Mouse (Mus musculus) liver, embryonic 15.5 days (tissue): ENCODE results near the gene Coa4. TPM values are rescaled to one million over a fixed set of nuclear protein-coding genes. Genes with fewer than 3 reads are reported as not detected.

Experiments used
- ATAC-seq: fragments of 200-750 bp; cut with Nextera tagmentation; 2 replicates; pipeline ENCODE4 v1.8.0; 2017; ENCODE audit warnings: moderate number of reproducible peaks, mild to moderate bottlenecking, moderate library complexity; ENCODE audit not compliant: insufficient read depth
- H3K27ac ChIP-seq: fragments of 300-500 bp; sonication (generic); replicated peaks from 2 replicates; pipeline ENCODE4 v1.5.1; 2015; ENCODE audit warnings: mild to moderate bottlenecking, inconsistent platforms
- H3K27me3 ChIP-seq: fragments of 300-500 bp; sonication (generic); 2 replicates; pipeline ENCODE4 v1.6.1; 2015; ENCODE audit warnings: mild to moderate bottlenecking, inconsistent platforms
- H3K36me3 ChIP-seq: fragments of 300-500 bp; sonication (generic); replicated peaks from 2 replicates; pipeline ENCODE4 v1.6.1; 2015; ENCODE audit warnings: moderate library complexity, mild to moderate bottlenecking, inconsistent platforms
- H3K4me1 ChIP-seq: fragments of 300-500 bp; sonication (generic); replicated peaks from 2 replicates; pipeline ENCODE4 v1.6.1; 2015; ENCODE audit warnings: inconsistent platforms
- H3K4me2 ChIP-seq: fragments of 300-500 bp; sonication (generic); 2 replicates; pipeline ENCODE4 v1.6.1; 2015; ENCODE audit warnings: moderate library complexity, mild to moderate bottlenecking, inconsistent platforms
- H3K4me3 ChIP-seq: fragments of 300-500 bp; sonication (generic); replicated peaks from 2 replicates; pipeline ENCODE4 v1.5.1; 2015; ENCODE audit warnings: mild to moderate bottlenecking, inconsistent platforms
- H3K9ac ChIP-seq: fragments of 300-500 bp; sonication (generic); 2 replicates; pipeline ENCODE4 v1.6.1; 2015; ENCODE audit warnings: moderate library complexity, mild to moderate bottlenecking, inconsistent platforms
- H3K9me3 ChIP-seq: fragments of 300-500 bp; sonication (generic); replicated peaks from 2 replicates; pipeline ENCODE4 v1.6.1; 2016; ENCODE audit warnings: inconsistent platforms
- WGBS: fragments of 180-500 bp; shearing (Covaris S2); methylation state at CpG from one replicate; pipeline ENCODE4 v1.1.7; 2015; ENCODE audit warnings: mixed read lengths; ENCODE audit not compliant: insufficient replicate concordance; 5-methylcytosine and 5-hydroxymethylcytosine counted together
- polyA plus RNA-seq: library from polyadenylated mRNA; unstranded; fragments of >200 nt; fragmentation: Nextera tagmentation; extraction: Ambion mirVana; gene quantifications from 2 replicates; pipeline ENCODE4 v1.2.1, GENCODE M21; 2015

Coa4 gene
- polyA plus RNA-seq, 1 experiment from 2014 or later, result 11.5 TPM

DNA sequence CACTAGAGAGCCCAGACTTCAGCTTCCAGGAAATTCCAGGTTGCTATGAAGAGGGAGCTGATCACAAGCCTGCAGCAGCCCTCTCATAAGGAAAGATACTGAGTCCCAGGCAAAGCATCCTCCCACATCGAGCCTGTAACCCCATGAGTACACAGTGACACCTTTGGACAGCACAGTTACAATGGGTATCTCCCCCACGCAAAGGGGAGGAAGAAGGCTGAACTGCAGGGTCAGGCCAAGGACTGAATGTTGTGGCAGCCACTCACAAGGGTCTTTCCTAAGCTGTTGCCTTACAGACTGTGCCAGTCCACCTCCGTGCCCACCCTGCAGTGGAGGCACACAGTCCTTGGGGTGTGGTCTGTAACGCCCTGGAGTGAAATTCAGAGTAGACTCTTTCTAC, 30.4 kb upstream of the Coa4 start:
- ATAC-seq, result no peak
- H3K4me2 ChIP-seq, result no peak overlapping the region
- no peak overlapping the region for H3K4me3 ChIP-seq
- no peak overlapping the region for H3K27ac ChIP-seq
- H3K27me3 ChIP-seq, result peaks cover 19% of the 10 kb centered on the region
- no peak overlapping the region for H3K9ac ChIP-seq
- peaks cover 39% of the 10 kb centered on the region for H3K4me1 ChIP-seq
- no peaks in the 10 kb centered on the region for H3K9me3 ChIP-seq
- no peaks in the 10 kb centered on the region for H3K36me3 ChIP-seq
- WGBS, result 47% methylated on average over 4 of the region's 4 CpGs

DNA sequence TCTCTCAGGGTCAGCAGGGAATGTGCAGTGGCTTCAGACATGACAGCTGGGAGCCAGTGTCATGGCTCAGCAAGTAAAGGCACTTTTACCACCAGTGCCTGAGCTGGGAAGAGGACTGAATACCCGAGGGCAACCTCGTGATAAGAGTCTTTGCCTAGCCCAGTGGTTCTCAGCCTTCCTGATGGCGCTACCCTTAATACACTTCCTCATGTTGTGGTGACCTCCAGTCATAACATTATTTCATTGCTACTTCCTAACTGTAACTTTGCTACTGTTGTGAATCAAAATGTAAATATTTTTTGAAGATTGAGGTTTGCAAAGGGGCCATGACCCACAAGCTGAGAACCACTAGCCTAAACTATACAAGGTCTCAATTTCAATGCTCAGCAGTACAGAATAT, 28.2 kb upstream of the Coa4 start:
- H3K4me2 ChIP-seq, result no peak overlapping the region
- 16% methylated on average over 3 of the region's 3 CpGs for whole genome bisulfite sequencing
- H3K4me3 ChIP-seq, result no peak overlapping the region
- ATAC-seq, result no peak
- no peak overlapping the region for H3K27ac ChIP-seq
- H3K27me3 ChIP-seq, result peaks cover 40% of the 10 kb centered on the region
- H3K36me3 ChIP-seq, result no peaks in the 10 kb centered on the region
- no peaks in the 10 kb centered on the region for H3K9me3 ChIP-seq
- H3K9ac ChIP-seq, result no peak overlapping the region
- peaks cover 17% of the 10 kb centered on the region for H3K4me1 ChIP-seq

DNA sequence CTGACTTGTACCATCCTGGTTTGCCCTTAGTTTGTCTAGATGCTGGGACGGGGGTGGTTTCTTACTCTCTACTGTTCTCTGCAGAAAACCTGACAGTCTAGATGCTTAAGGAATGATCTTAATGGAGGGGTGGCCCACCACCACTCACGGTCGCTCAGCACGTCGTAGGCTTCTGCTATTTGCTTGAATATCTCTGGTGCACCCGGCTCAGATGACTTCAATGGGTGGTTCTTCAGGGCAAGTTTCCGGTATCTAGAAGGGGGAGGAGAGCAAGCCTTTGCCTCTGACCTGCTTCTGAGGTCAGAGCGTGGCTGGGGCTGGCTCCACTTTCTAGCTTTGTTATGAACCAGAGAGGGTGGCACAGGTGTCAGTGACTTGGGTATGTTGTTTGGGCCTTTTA, 25.3 kb upstream of the Coa4 start:
- H3K9me3 ChIP-seq, result no peaks in the 10 kb centered on the region

DNA sequence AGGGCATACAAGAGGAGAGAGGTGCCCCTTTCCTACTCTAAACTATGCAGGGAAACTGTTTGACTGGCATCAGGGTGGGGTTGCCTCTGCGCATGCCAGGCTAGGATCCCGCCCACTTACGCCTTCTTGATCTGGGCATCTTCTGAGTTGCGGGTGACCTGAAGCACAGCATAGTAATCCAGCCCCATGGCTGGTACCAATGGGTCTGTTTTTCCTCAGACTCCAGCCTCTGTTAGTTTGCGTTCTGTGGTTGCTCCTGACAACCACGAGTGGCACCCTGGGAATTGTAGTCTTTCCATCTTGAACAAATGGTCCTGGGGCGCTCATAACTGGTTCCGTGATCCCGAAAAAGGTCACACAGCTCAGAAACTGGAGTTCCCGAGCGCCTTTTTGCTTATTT, 22.3 kb upstream of the Coa4 start, which contains the start of gene Dnajb13:
TSS of gene Dnajb13 (minus strand) at position 388 of the 400 bp plus-strand sequence.
- H3K36me3 ChIP-seq, result no peaks in the 10 kb centered on the region
- H3K4me1 ChIP-seq, result no peaks in the 10 kb centered on the region
- ATAC-seq, result no peak
- H3K27me3 ChIP-seq, result peaks cover 41% of the 10 kb centered on the region
- H3K4me3 ChIP-seq, result no peak within 1 kb of the TSS
- no peak within 1 kb of the TSS for H3K4me2 ChIP-seq
- no peak within 1 kb of the TSS for H3K9ac ChIP-seq
- H3K9me3 ChIP-seq, result no peaks in the 10 kb centered on the region
- WGBS, result 50% methylated on average over 11 of the region's 11 CpGs
- no peak within 1 kb of the TSS for H3K27ac ChIP-seq

More for the DNA sequence above, 25.3 kb upstream of the Coa4 start:
- Histone ChIP-seq H3K27me3 (peaks cover 49% of the 10 kb centered on the region), H3K4me3 (no peak overlapping the region), H3K4me2 (no peak overlapping the region), H3K9ac (no peak overlapping the region), H3K36me3 (no peaks in the 10 kb centered on the region), H3K4me1 (no peaks in the 10 kb centered on the region), H3K27ac (no peak overlapping the region)
- no peak for ATAC-seq
- 51% methylated on average over 8 of the region's 8 CpGs for WGBS

DNA sequence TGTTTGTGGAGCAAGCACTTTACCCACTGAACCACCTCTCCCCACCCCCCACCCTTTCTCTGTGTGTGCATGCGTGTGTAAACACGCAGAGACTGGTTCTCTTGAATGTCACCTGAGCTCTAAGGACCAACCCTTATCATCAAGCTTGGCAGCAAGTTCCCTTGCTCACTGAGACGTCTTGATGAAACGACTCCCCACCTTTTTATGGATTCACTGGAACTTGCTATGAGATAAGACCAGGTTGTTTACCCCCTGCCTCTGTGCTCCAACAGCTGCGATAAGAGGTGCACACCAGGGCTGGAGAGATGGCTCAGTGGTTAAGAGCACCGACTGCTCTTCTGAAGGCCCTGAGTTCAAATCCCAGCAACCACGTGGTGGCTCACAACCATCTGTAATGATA, 16.7 kb upstream of the Coa4 start:
- H3K9ac ChIP-seq, result no peak overlapping the region
- no peak overlapping the region for H3K27ac ChIP-seq
- H3K9me3 ChIP-seq, result no peaks in the 10 kb centered on the region
- WGBS, result 40% methylated on average over 7 of the region's 7 CpGs
- 0 out of 2 replicates have a peak, but pooled peaks cover 4% of the 10 kb centered on the region for H3K27me3 ChIP-seq
- ATAC-seq, result no peak
- no peak overlapping the region for H3K4me3 ChIP-seq
- 0 out of 2 replicates have a peak, but pooled peaks cover 2% of the 10 kb centered on the region for H3K4me1 ChIP-seq
- no peaks in the 10 kb centered on the region for H3K36me3 ChIP-seq
- no peak overlapping the region for H3K4me2 ChIP-seq

DNA sequence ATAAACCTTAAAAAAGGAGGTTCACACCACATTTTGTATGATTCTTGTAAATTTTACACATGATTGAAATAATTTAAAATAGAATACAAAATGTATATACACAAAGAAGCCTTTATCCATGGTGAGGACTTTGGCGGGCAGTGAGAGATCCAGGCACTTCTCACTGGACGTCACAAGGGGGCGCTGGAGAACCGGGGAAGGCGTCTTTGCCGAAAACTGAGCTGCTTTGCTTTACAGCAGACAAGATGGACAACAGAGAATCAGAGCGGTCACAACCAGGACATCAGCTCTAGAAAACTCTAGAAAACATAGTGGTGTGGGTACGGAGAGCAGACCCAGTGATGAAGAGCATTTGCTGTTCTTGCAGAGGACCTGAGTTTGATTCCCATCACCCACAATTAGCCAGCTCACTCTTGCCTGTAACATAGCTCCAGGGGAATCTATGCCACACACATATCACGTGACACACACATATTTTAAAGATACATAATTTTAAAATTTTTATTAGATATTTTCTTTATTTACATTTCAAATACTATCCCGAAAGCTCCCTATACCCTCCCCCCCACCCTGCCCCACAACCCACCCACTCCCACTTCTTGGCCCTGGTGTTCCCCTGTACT, 16.1 kb upstream of the Coa4 start:
- Histone ChIP-seq H3K4me2 (no peak overlapping the region), H3K4me1 (0 out of 2 replicates have a peak, but pooled peaks cover 2% of the 10 kb centered on the region), H3K4me3 (no peak overlapping the region), H3K9me3 (no peaks in the 10 kb centered on the region), H3K36me3 (no peaks in the 10 kb centered on the region), H3K27me3 (0 out of 2 replicates have a peak, but pooled peaks cover 4% of the 10 kb centered on the region), H3K27ac (no peak overlapping the region), H3K9ac (no peak overlapping the region)
- no peak for ATAC-seq
- 16% methylated on average over 10 of the region's 10 CpGs for WGBS

DNA sequence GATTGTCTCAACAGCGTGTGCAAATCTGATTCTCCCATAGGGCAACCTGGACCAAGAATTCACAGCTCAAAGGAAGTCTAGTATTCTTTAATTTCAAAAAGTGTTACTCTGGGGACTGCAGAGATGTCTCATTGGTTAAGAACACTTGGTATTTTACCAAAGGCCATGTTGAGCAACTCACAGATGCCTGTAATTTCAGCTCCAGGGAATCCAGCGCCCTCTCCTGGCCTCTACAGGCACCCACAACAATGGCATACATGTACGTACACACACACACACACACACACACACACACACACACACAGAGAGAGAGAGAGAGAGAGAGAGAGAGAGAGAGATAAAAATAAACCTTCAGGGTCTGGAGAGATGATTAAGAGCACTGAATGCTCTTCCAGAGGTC, 14.6 kb upstream of the Coa4 start:
- Histone ChIP-seq H3K27ac (no peak overlapping the region), H3K36me3 (no peaks in the 10 kb centered on the region), H3K4me3 (no peak overlapping the region), H3K4me1 (0 out of 2 replicates have a peak, but pooled peaks cover 2% of the 10 kb centered on the region), H3K9ac (no peak overlapping the region), H3K4me2 (no peak overlapping the region), H3K9me3 (no peaks in the 10 kb centered on the region), H3K27me3 (0 out of 2 replicates have a peak, but pooled peaks cover 4% of the 10 kb centered on the region)
- WGBS, result 69% methylated on average over 3 of the region's 3 CpGs
- no peak for ATAC-seq

DNA sequence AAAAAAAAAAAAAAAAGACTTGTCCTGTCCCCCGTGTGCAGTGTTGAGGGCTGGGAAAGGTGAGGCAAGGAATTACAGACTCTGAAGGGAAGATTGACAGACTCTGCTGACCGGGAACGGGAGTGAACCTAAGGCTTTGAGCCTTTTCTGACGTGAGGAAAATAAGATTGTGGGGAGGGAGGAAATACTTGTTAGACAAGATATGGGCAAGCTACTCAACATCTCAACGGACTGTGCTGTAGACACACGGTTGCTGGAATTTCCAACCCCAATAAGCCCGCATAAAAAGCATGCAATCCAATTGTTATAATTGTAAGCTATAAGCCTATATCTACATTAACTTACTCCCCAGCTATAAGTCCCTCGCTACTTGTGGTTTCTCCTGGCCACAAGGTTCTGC, 12.2 kb upstream of the Coa4 start:
- Histone ChIP-seq H3K9me3 (no peaks in the 10 kb centered on the region), H3K4me3 (no peak overlapping the region), H3K9ac (no peak overlapping the region), H3K4me2 (no peak overlapping the region), H3K27me3 (0 out of 2 replicates have a peak, but pooled peaks cover 4% of the 10 kb centered on the region), H3K4me1 (0 out of 2 replicates have a peak, but pooled peaks cover 2% of the 10 kb centered on the region), H3K36me3 (no peaks in the 10 kb centered on the region), H3K27ac (no peak overlapping the region)
- WGBS, result 27% methylated on average over 8 of the region's 8 CpGs
- no peak for ATAC-seq

DNA sequence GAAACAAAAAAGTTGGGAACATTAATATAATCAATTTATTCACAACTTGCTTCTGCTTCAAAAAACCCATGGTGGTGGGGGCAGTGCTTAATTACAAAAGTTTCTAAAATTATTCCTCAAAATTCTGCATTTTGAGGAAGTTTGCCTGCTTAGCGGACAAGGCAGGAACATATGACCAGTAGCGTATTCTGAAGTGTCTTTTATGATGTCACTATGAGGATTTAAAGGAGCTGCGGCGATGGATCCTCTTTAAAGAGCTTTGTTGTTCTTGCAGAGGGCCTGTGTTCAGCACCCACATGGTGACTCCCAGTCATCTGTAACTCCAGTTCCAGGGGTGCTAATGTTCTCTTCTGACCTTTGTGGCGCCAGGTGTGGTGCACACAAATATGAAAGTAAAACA, 6.1 kb upstream of the Coa4 start:
- Histone ChIP-seq H3K27ac (no peak overlapping the region), H3K4me3 (no peak overlapping the region), H3K27me3 (no peaks in the 10 kb centered on the region), H3K9me3 (no peaks in the 10 kb centered on the region), H3K36me3 (no peaks in the 10 kb centered on the region), H3K4me1 (peaks cover 15% of the 10 kb centered on the region), H3K4me2 (no peak overlapping the region), H3K9ac (no peak overlapping the region)
- WGBS, result 81% methylated on average over 5 of the region's 5 CpGs
- ATAC-seq, result no peak

DNA sequence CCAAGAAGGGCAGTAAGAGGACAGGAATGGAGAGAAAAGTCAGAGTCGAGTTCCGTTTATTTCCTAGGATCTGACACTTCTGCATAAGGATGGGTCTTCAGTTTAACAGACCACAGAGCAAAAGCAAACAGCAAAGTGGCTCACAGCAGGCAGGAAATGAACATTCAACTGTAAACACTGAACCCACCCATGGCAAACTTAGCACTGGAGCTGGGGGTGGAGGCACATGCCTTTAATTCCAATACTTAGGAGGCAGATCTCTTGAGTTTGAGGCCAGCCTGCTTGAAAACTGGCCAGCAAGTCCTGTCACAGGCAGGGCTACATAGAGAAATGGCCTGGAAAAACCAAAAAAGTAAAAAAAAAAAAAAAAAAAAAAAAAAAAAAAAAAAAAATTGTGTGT, 3.4 kb upstream of the Coa4 start:
- Histone ChIP-seq H3K9ac (no peak overlapping the region), H3K27me3 (no peaks in the 10 kb centered on the region), H3K9me3 (no peaks in the 10 kb centered on the region), H3K4me2 (peak overlapping the region; percentile 26; the same call in 1 of the 2 replicates), H3K27ac (peak overlapping the region; percentile 74; the same call in 1 of the 2 replicates), H3K36me3 (no peaks in the 10 kb centered on the region), H3K4me3 (peak overlapping the region; percentile 3; the same call in 1 of the 2 replicates), H3K4me1 (peaks cover 37% of the 10 kb centered on the region)
- WGBS, result 30% methylated on average over 2 of the region's 2 CpGs
- no peak for ATAC-seq

DNA sequence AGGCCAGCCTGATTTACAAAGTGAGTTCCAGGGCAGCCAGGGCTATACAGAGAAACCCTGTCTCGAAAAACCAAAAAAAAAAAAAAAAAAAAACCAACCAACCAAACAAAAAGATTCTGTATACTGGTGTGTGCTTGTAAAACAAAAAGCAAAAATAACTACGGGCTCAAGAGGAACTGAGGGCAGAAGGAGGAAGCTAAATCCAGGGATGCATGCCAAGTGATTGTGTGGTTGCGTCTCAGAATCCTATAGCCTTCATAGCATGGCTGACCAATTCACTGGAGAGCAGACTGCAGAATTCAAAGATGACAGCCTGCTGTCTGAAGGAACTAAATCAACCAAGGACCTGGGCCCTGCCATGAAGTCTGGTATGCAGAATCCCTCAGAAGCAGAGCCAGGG, 2.7 kb upstream of the Coa4 start:
- Histone ChIP-seq H3K9me3 (no peaks in the 10 kb centered on the region), H3K36me3 (peaks cover 5% of the 10 kb centered on the region), H3K4me1 (peaks cover 40% of the 10 kb centered on the region), H3K4me3 (no peak overlapping the region), H3K4me2 (no peak overlapping the region), H3K27me3 (no peaks in the 10 kb centered on the region), H3K27ac (no peak overlapping the region), H3K9ac (no peak overlapping the region)
- 54% methylated on average over 3 of the region's 3 CpGs for WGBS
- ATAC-seq, result no peak

DNA sequence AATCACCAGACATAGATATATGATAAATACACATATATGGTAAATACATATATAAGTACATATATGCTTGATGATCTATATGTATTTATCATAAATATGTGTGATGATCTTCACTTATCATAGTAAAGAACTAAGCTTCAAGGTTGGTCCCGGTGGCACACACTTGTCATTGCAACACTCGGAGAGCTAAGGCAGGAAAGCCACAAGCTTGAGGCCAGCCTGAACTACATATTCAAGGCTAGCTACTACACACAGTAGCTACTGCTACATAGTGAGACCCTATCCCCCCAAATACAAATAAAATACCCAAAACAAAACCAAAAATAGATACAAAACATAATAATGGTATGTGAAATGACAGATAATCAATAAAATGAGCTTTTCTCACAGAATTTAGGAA, 1.0 kb upstream of the Coa4 start:
- H3K4me1 ChIP-seq, result peaks cover 39% of the 10 kb centered on the region
- peaks cover 19% of the 10 kb centered on the region for H3K36me3 ChIP-seq
- no peak overlapping the region for H3K4me3 ChIP-seq
- no peak overlapping the region for H3K9ac ChIP-seq
- no peak overlapping the region for H3K27ac ChIP-seq
- no peaks in the 10 kb centered on the region for H3K27me3 ChIP-seq
- H3K4me2 ChIP-seq, result peak overlapping the region; percentile 80
- no peaks in the 10 kb centered on the region for H3K9me3 ChIP-seq
- WGBS, result 40% methylated on average over 2 of the region's 2 CpGs
- no peak for ATAC-seq
